Mouse (Mus musculus) liver, adult 2 months (tissue): ENCODE results near the gene Hspa4. TPM values are rescaled to one million over a fixed set of nuclear protein-coding genes. Genes with fewer than 3 reads are reported as not detected.

Experiments used
- DNase-seq: peaks from one replicate; pipeline ENCODE4 v3.0.0-alpha.2; 2011; ENCODE audit warnings: low read depth, low spot score; ENCODE audit errors: extremely low read depth
- H3K27ac ChIP-seq: fragments of 200-500 bp; replicated peaks from 2 replicates; pipeline ENCODE4 v1.5.1; 2012; ENCODE audit warnings: low read depth, mild to moderate bottlenecking, control low read depth, inconsistent platforms, low read length; ENCODE audit not compliant: insufficient read depth
- H3K27me3 ChIP-seq: fragments of 200-500 bp; 2 replicates; pipeline ENCODE4 v1.6.1; 2012; ENCODE audit warnings: mild to moderate bottlenecking, moderate library complexity, low read length, inconsistent platforms; ENCODE audit not compliant: control insufficient read depth, insufficient read depth
- H3K36me3 ChIP-seq: fragments of 200-500 bp; 2 replicates; pipeline ENCODE4 v1.6.1; 2012; ENCODE audit warnings: low read length, inconsistent platforms; ENCODE audit not compliant: control insufficient read depth, insufficient read depth
- H3K4me1 ChIP-seq: fragments of 200-500 bp; 2 replicates; pipeline ENCODE4 v1.6.1; 2011; ENCODE audit warnings: low read length; ENCODE audit not compliant: control insufficient read depth, insufficient read depth
- H3K4me3 ChIP-seq: fragments of 200-500 bp; 2 replicates; pipeline ENCODE4 v1.5.1; 2011; ENCODE audit warnings: low read depth, mild to moderate bottlenecking, control low read depth, low read length, moderate library complexity; ENCODE audit not compliant: insufficient read depth
- H3K79me2 ChIP-seq: fragments of 200-500 bp; 2 replicates; pipeline ENCODE4 v1.6.1; 2012; ENCODE audit warnings: inconsistent platforms, mild to moderate bottlenecking, low read length, moderate library complexity; ENCODE audit not compliant: control insufficient read depth, insufficient read depth
- H3K9ac ChIP-seq: fragments of 200-500 bp; 2 replicates; pipeline ENCODE4 v1.6.1; 2012; ENCODE audit warnings: low read depth, mild to moderate bottlenecking, control low read depth, inconsistent platforms, low read length
- CTCF ChIP-seq: fragments of 200-500 bp; IDR thresholded peaks from 2 replicates; pipeline ENCODE4 v1.5.1; 2011; ENCODE audit warnings: low read depth, low read length, control low read depth
- POLR2A ChIP-seq: fragments of 200-500 bp; IDR thresholded peaks from 2 replicates; pipeline ENCODE4 v1.6.1; 2011; ENCODE audit warnings: low read length, control low read depth; ENCODE audit not compliant: insufficient read depth; ENCODE audit errors: extremely low read depth
- WGBS: fragments of 180-500 bp; shearing (Covaris S2); methylation state at CpG from one replicate; pipeline ENCODE4 v1.1.7; 2018; 5-methylcytosine and 5-hydroxymethylcytosine counted together
- polyA plus RNA-seq: library from polyadenylated mRNA; depleted of rRNA; stranded (reverse); fragments of >200 nt; gene quantifications from 2 replicates; pipeline ENCODE4 v1.2.3, GENCODE M21; 2012
- total RNA-seq: library from RNA; depleted of rRNA; stranded (reverse); fragments of >200 nt; gene quantifications from 2 replicates; pipeline ENCODE4 v1.2.3, GENCODE M21; 2014

Gene Hspa4
- total and polyA plus RNA-seq, 2 experiments: 16.6 to 55.9 TPM

- H3K4me1 ChIP-seq: no peaks in the 10 kb centered on the region
- DNase-seq: no peak
- H3K36me3 ChIP-seq: no peaks in the 10 kb centered on the region
- WGBS: 40% methylated on average over 7 of the region's 7 CpGs
- TF ChIP-seq CTCF (peak; percentile 79), POLR2A (no peak)
- H3K27ac ChIP-seq: no peak overlapping the region
- H3K9ac ChIP-seq: no peak overlapping the region
- no peaks in the 10 kb centered on the region for H3K79me2 ChIP-seq
- no peak overlapping the region for H3K4me3 ChIP-seq
- no peaks in the 10 kb centered on the region for H3K27me3 ChIP-seq
Measured at GRCm38 (mm10) chr11:53254926-53255325, 45.3 kb downstream of the Hspa4 start.

GRCm38 (mm10) chr11:53254428-53254827 lies 45.8 kb downstream of the Hspa4 start:
- Histone ChIP-seq H3K27ac (no peak overlapping the region), H3K36me3 (no peaks in the 10 kb centered on the region), H3K4me1 (no peaks in the 10 kb centered on the region), H3K79me2 (no peaks in the 10 kb centered on the region), H3K4me3 (no peak overlapping the region), H3K9ac (no peak overlapping the region), H3K27me3 (no peaks in the 10 kb centered on the region)
- 96% methylated on average over 3 of the region's 3 CpGs for WGBS
- no peak for TF ChIP-seq POLR2A
- TF ChIP-seq CTCF: peak; percentile 40
- DNase-seq: no peak

DNA sequence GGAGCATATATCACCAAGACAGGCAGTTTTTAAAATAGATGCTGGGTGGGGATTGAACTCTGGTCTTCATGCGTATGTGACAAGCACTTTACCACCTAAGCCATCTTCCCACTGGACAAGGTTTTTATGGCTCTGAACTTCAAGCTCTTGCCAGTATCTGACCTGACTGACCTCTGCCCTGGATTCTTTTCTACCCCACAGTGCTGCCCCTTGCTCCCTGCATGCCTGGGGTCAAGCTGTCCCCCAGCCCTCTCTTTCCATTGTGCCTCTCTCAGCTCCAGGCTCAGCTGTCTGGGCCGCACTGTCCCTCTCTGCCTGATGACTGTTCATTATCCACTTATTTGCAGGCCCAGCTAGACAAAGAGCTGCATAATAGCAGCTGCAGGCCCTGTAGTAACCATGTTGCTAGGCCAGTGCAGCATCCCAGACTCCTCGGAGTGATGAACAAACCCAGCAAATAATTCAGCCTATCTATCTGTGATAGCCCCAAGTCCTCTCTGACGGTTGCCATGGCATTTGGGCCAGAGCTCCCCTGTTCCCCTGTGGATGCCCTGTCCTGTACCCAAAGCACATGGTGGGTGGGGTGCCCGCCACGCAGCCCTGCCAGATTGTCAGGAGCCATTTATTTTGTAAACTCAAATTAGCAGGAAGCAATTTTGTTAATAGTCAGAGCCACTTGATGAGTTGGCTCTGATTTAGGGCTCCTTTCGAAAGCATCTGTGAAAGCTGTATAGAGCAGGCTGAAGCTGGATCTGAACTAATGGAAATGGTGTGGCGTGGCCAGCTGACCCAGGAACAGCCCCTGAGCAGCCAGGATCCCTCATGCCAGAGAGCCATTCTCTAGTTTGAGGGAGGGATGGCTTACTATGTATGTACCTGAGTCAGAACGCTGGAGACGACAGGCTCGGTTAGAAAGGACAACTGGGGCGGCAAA lies 47.8 kb downstream of the Hspa4 start:
- no peak for TF ChIP-seq CTCF
- TF ChIP-seq POLR2A: no peak
- 95% methylated on average over 12 of the region's 12 CpGs for WGBS
- no peaks in the 10 kb centered on the region for H3K36me3 ChIP-seq
- DNase-seq: no peak
- H3K9ac ChIP-seq: no peak overlapping the region
- no peaks in the 10 kb centered on the region for H3K4me1 ChIP-seq
- H3K27me3 ChIP-seq: no peaks in the 10 kb centered on the region
- no peak overlapping the region for H3K27ac ChIP-seq
- no peaks in the 10 kb centered on the region for H3K79me2 ChIP-seq
- H3K4me3 ChIP-seq: no peak overlapping the region

DNA sequence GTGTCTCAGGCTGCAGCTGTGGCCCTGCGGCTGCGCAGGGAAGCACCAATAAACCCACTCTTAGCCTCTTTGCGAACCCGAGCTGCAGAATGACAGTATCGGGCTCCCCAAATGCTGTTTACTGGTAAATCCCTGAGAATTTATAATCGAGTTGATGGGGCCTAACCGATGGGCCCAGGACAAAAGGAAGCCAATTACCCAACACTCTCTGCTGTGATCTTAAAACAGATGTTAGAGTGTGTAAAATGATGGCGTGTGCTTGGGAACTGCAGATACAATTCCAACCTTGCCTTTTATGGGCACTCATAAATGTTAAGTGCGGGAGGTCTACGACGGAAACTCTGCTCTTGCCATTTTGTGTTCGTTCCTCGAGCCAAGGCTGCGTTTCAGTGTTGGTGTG lies 49.5 kb downstream of the Hspa4 start:
- Histone ChIP-seq H3K79me2 (no peaks in the 10 kb centered on the region), H3K27me3 (no peaks in the 10 kb centered on the region), H3K9ac (no peak overlapping the region), H3K4me3 (no peak overlapping the region), H3K4me1 (no peaks in the 10 kb centered on the region), H3K36me3 (no peaks in the 10 kb centered on the region), H3K27ac (no peak overlapping the region)
- TF ChIP-seq CTCF: no peak
- no peak for TF ChIP-seq POLR2A
- WGBS: 95% methylated on average over 14 of the region's 14 CpGs
- no peak for DNase-seq

GRCm38 (mm10) chr11:53249686-53250085 lies 50.6 kb downstream of the Hspa4 start:
- H3K79me2 ChIP-seq: no peaks in the 10 kb centered on the region
- no peaks in the 10 kb centered on the region for H3K4me1 ChIP-seq
- H3K27me3 ChIP-seq: no peaks in the 10 kb centered on the region
- TF ChIP-seq CTCF (no peak), POLR2A (no peak)
- H3K36me3 ChIP-seq: no peaks in the 10 kb centered on the region
- DNase-seq: no peak
- H3K27ac ChIP-seq: no peak overlapping the region
- 88% methylated on average over 5 of the region's 5 CpGs for WGBS
- no peak overlapping the region for H3K9ac ChIP-seq
- H3K4me3 ChIP-seq: no peak overlapping the region

- no peaks in the 10 kb centered on the region for H3K79me2 ChIP-seq
- no peak overlapping the region for H3K27ac ChIP-seq
- H3K4me3 ChIP-seq: no peak overlapping the region
- TF ChIP-seq CTCF (no peak), POLR2A (no peak)
- H3K9ac ChIP-seq: no peak overlapping the region
- H3K27me3 ChIP-seq: no peaks in the 10 kb centered on the region
- WGBS: 55% methylated on average over 2 of the region's 2 CpGs
- no peaks in the 10 kb centered on the region for H3K36me3 ChIP-seq
- no peak for DNase-seq
- no peaks in the 10 kb centered on the region for H3K4me1 ChIP-seq
Measured at GRCm38 (mm10) chr11:53245561-53245960, 54.7 kb downstream of the Hspa4 start.
